Mouse (Mus musculus) hindbrain, embryonic 12.5 days (tissue): ENCODE measurements around the gene Gm10031. TPM values are rescaled to one million over a fixed set of nuclear protein-coding genes. Genes with fewer than 3 reads are reported as not detected.

ENCODE experiments used
- ATAC-seq: fragments of 200-750 bp; cut with Nextera tagmentation; 2 replicates; pipeline ENCODE4 v1.8.0; 2017; ENCODE audit warnings: moderate TSS enrichment; ENCODE audit not compliant: low FRiP score
- H3K27ac ChIP-seq: fragments of 300-500 bp; sonication (generic); 2 replicates; pipeline ENCODE4 v1.5.1; 2016; ENCODE audit warnings: mild to moderate bottlenecking
- H3K27me3 ChIP-seq: fragments of 300-500 bp; sonication (generic); 2 replicates; pipeline ENCODE4 v1.6.1; 2016; ENCODE audit warnings: mild to moderate bottlenecking
- H3K36me3 ChIP-seq: fragments of 300-500 bp; sonication (generic); 2 replicates; pipeline ENCODE4 v1.6.1; 2016; ENCODE audit warnings: mild to moderate bottlenecking
- H3K4me1 ChIP-seq: fragments of 300-500 bp; sonication (generic); 2 replicates; pipeline ENCODE4 v1.6.1; 2016
- H3K4me2 ChIP-seq: fragments of 300-500 bp; sonication (generic); replicated peaks from 2 replicates; pipeline ENCODE4 v1.6.1; 2016; ENCODE audit warnings: mild to moderate bottlenecking
- H3K4me3 ChIP-seq: fragments of 300-500 bp; sonication (generic); 2 replicates; pipeline ENCODE4 v1.5.1; 2016; ENCODE audit warnings: mild to moderate bottlenecking
- H3K9ac ChIP-seq: fragments of 300-500 bp; sonication (generic); 2 replicates; pipeline ENCODE4 v1.6.1; 2016; ENCODE audit warnings: mild to moderate bottlenecking, moderate library complexity
- H3K9me3 ChIP-seq: fragments of 300-500 bp; sonication (generic); replicated peaks from 2 replicates; pipeline ENCODE4 v1.6.1; 2016; ENCODE audit warnings: mild to moderate bottlenecking
- WGBS: fragments of 180-500 bp; shearing (Covaris S2); methylation state at CpG from one replicate; pipeline ENCODE4 v1.1.7; 2016; 5-methylcytosine and 5-hydroxymethylcytosine counted together
- polyA plus RNA-seq: library from polyadenylated mRNA; unstranded; fragments of >200 nt; fragmentation: Nextera tagmentation; extraction: Ambion mirVana; gene quantifications from 2 replicates; pipeline ENCODE4 v1.2.1, GENCODE M21; 2016

Gm10031 gene
- polyA plus RNA-seq, 1 experiment from 2014 or later: 0.50 TPM

DNA sequence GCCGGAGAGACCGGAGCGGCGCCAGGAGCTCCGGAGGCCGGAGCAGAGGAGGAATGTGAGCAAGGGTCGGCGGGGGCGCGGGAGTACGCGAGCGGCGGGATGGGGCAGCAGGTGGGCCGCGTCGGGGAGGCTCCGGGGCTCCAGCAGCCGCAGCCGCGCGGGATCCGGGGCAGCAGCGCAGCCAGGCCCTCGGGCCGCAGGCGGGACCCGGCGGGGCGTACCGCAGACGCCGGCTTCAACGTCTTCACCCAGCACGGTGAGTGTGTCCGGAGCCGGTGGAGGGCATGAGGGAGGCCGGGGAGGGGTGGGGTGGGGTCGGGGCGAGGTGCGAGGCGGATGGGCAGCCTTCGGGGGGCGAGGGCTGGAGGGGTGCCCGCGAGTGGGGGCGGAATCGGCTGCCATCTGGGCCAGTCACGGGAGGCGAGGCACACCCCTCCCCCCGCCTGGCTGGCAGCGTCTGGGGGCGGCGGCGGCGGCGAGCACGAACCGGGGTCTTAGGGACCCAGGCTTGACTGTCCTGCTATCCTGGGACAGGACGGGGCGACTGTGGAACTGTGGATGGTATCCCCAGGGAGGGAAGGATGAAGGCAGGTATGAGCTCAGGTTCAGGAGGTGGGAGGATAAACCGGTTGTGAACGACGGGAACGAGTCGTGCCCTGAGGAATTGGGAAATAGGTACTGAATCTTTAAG is 35.3 kb downstream of the Gm10031 start:
- peak; percentile 73 for ATAC-seq
- peak overlapping the region; percentile 96 for H3K9ac ChIP-seq
- peak overlapping the region; percentile 56 for H3K4me2 ChIP-seq
- H3K27me3 ChIP-seq: no peaks in the 10 kb centered on the region
- H3K4me3 ChIP-seq: peak overlapping the region; percentile 96
- H3K36me3 ChIP-seq: no peaks in the 10 kb centered on the region
- peaks cover 12% of the 10 kb centered on the region for H3K4me1 ChIP-seq
- WGBS: under 1% methylated on average over 58 of the region's 66 CpGs
- H3K27ac ChIP-seq: peak overlapping the region; percentile 97
- H3K9me3 ChIP-seq: no peaks in the 10 kb centered on the region

- peak overlapping the region; percentile 97 for H3K27ac ChIP-seq
- H3K27me3 ChIP-seq: no peaks in the 10 kb centered on the region
- H3K4me3 ChIP-seq: peak overlapping the region; percentile 96
- ATAC-seq: 0 out of 2 replicates have a peak, but pooled peaks have one; percentile 41
- no peaks in the 10 kb centered on the region for H3K9me3 ChIP-seq
- H3K36me3 ChIP-seq: no peaks in the 10 kb centered on the region
- peak overlapping the region; percentile 96 for H3K9ac ChIP-seq
- peaks cover 12% of the 10 kb centered on the region for H3K4me1 ChIP-seq
- H3K4me2 ChIP-seq: peak overlapping the region; percentile 56
- 20% methylated on average over 8 of the region's 8 CpGs for WGBS
Measured at GRCm38 (mm10) chr1:156559641-156560020, 35.8 kb downstream of the Gm10031 start.

GRCm38 (mm10) chr1:156560500-156560899 is 36.7 kb downstream of the Gm10031 start:
- no peak overlapping the region for H3K27ac ChIP-seq
- peaks cover 12% of the 10 kb centered on the region for H3K4me1 ChIP-seq
- H3K9ac ChIP-seq: no peak overlapping the region
- H3K36me3 ChIP-seq: no peaks in the 10 kb centered on the region
- no peak overlapping the region for H3K4me3 ChIP-seq
- 90% methylated on average over 9 of the region's 9 CpGs for WGBS
- no peaks in the 10 kb centered on the region for H3K27me3 ChIP-seq
- H3K4me2 ChIP-seq: peak overlapping the region; percentile 56; the same call in 1 of the 2 replicates
- no peaks in the 10 kb centered on the region for H3K9me3 ChIP-seq
- no peak for ATAC-seq

GRCm38 (mm10) chr1:156565328-156565727 is 41.5 kb downstream of the Gm10031 start:
- WGBS: 54% methylated on average over 2 of the region's 2 CpGs
- Histone ChIP-seq H3K4me2 (no peak overlapping the region), H3K27me3 (no peaks in the 10 kb centered on the region), H3K27ac (no peak overlapping the region), H3K9ac (no peak overlapping the region), H3K4me1 (peaks cover 5% of the 10 kb centered on the region), H3K9me3 (no peaks in the 10 kb centered on the region), H3K4me3 (no peak overlapping the region), H3K36me3 (no peaks in the 10 kb centered on the region)
- ATAC-seq: no peak

- Histone ChIP-seq H3K9me3 (no peaks in the 10 kb centered on the region), H3K9ac (no peak overlapping the region), H3K4me1 (no peaks in the 10 kb centered on the region), H3K4me3 (no peak overlapping the region), H3K27me3 (no peaks in the 10 kb centered on the region), H3K27ac (no peak overlapping the region), H3K4me2 (no peak overlapping the region), H3K36me3 (no peaks in the 10 kb centered on the region)
- ATAC-seq: no peak
- WGBS: 98% methylated on average over 3 of the region's 3 CpGs
Measured at GRCm38 (mm10) chr1:156566132-156566531, 42.3 kb downstream of the Gm10031 start.

GRCm38 (mm10) chr1:156569615-156570014 is 45.8 kb downstream of the Gm10031 start:
- H3K9ac ChIP-seq: no peak overlapping the region
- no peaks in the 10 kb centered on the region for H3K27me3 ChIP-seq
- no peaks in the 10 kb centered on the region for H3K36me3 ChIP-seq
- no peak for ATAC-seq
- 85% methylated on average over 4 of the region's 4 CpGs for WGBS
- no peak overlapping the region for H3K27ac ChIP-seq
- H3K9me3 ChIP-seq: no peaks in the 10 kb centered on the region
- H3K4me2 ChIP-seq: no peak overlapping the region
- no peaks in the 10 kb centered on the region for H3K4me1 ChIP-seq
- H3K4me3 ChIP-seq: no peak overlapping the region

GRCm38 (mm10) chr1:156572952-156573351 is 49.1 kb downstream of the Gm10031 start:
- Histone ChIP-seq H3K36me3 (no peaks in the 10 kb centered on the region), H3K27me3 (no peaks in the 10 kb centered on the region), H3K4me2 (no peak overlapping the region), H3K9ac (no peak overlapping the region), H3K9me3 (no peaks in the 10 kb centered on the region), H3K27ac (no peak overlapping the region), H3K4me3 (no peak overlapping the region), H3K4me1 (no peaks in the 10 kb centered on the region)
- ATAC-seq: no peak
- WGBS: 88% methylated on average over 4 of the region's 4 CpGs

Other genes starting within 250 kb of the Gm10031 start
- gene Tdrd5, start 220.3 kb upstream of the Gm10031 start, polyA plus RNA-seq: 0.16 and 0.34 TPM in 2 replicates
- gene Nphs2, start 213.3 kb upstream of the Gm10031 start, polyA plus RNA-seq: 0.10 TPM in 1 of 2 replicates, not detected in the other
- gene Gm2000, start 158.0 kb upstream of the Gm10031 start, polyA plus RNA-seq: 612 and 684 TPM in 2 replicates
- gene Axdnd1, start 102.9 kb upstream of the Gm10031 start, polyA plus RNA-seq: 0.27 and 0.67 TPM in 2 replicates
- gene Soat1, start 49.7 kb upstream of the Gm10031 start, polyA plus RNA-seq: 24.4 and 28.2 TPM in 2 replicates
- 6.6 and 7.5 TPM in 2 replicates for gene Abl2, start 34.8 kb downstream of the Gm10031 start, polyA plus RNA-seq
- 5.0 and 6.5 TPM in 2 replicates for gene Tor3a, start 150.3 kb downstream of the Gm10031 start, polyA plus RNA-seq
- 29.7 and 32.1 TPM in 2 replicates for gene Fam20b, start 195.1 kb downstream of the Gm10031 start, polyA plus RNA-seq